Mouse (Mus musculus): Measurements from ENCODE around the gene Zp3.

- TF ChIP-seq POLR2A (IDR thresholded peaks at IDR 0.05; ENCODE audit: insufficient read length, low read depth) (no peak), E2F4 (IDR thresholded peaks at IDR 0.05; ENCODE audit: insufficient read depth) (no peak), POLR2AphosphoS2 (IDR thresholded peaks at IDR 0.05; ENCODE audit: insufficient read length, low read depth) (no peak), USF1 (IDR thresholded peaks at IDR 0.05; ENCODE audit: low read depth) (no peak), MYOD1 (IDR thresholded peaks at IDR 0.05; ENCODE audit: control insufficient read depth in 1 of 3, insufficient read length in 2 of 3, low read depth in 2 of 3) (no peak), MAX (IDR thresholded peaks at IDR 0.05; ENCODE audit: low read depth) (no peak), CEBPB (IDR thresholded peaks at IDR 0.05; ENCODE audit: insufficient read depth, poor library complexity, severe bottlenecking) (no peak), TCF3 (IDR thresholded peaks at IDR 0.05; ENCODE audit: insufficient read length, low read depth) (no peak), MYOG (IDR thresholded peaks at IDR 0.05; ENCODE audit: control insufficient read depth in 1 of 3, insufficient read depth in 1 of 3, insufficient read length in 2 of 3, low read depth in 2 of 3) (no peak), TCF12 (IDR thresholded peaks at IDR 0.05; ENCODE audit: insufficient read depth, poor library complexity, severe bottlenecking) (no peak)
These were observed 2.5 kb downstream of the Zp3 start for GRCm38 (mm10) chr5:135982398-135982797.
